Mouse (Mus musculus): ENCODE data around the gene Trappc1.

DNA sequence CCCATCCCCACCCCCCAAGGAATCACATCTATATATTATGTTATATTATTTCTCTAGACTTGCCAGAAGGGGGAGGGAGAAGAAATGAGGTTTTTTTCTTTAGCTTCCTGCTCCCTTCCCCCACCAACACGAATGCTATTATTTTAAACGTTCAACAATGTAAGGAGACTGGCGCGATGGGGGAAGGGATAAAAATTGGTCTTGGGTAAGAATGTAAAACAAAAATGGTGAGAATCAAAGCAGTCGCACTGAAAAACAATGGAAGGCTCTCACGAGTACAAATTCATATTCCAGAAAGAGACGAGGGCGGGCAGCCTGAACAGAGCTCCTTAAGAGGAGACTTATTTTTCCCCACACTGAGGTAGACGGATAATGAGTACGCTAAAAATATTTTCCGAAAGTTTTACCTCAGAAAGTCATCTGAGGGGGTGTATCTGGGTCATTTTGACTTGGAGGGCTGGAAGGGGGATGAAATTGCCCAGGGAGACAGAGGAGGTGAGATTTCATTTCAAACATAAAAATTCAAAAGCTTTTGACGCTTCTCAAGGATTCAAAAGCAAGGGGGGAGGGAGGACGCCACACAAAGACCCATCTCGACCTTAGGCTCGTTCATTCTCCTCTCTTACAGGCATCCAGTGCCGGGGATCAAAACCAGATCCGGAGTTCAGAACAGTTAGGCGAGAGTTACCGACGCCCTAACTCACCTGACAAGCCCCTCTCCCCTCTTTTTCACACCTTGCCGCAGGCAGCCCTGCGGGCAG, 43.3 kb downstream of the Trappc1 start:
- TF ChIP-seq POLR2A (IDR thresholded peaks at IDR 0.05; ENCODE audit: borderline replicate concordance, low read depth, low read length) (no peak), CTCF (IDR thresholded peaks at IDR 0.05; ENCODE audit: low read depth, low read length) (no peak)

Data from bone marrow macrophage, adult 2 months (primary cell).